Mouse (Mus musculus): ENCODE measurements at regions not wholly inside any gene's neighbourhood (a gene's known extent, or its start where the extent isn't known, plus 50 kb on each side); places are given as distances from the start of the nearest gene placed in this dataset.

GRCm38 (mm10) chr13:48094275-48095035 is 166.6 kb upstream of the Id4 start:
- no peak for DNase-seq (ENCODE audit: low read depth)

- no peak for DNase-seq (ENCODE audit: low read depth)
Measured at GRCm38 (mm10) chr13:48102156-48102555, 158.9 kb upstream of the Id4 start.

- no peak for DNase-seq (ENCODE audit: low read depth)
Measured at GRCm38 (mm10) chr13:48102576-48102975, 158.5 kb upstream of the Id4 start.

GRCm38 (mm10) chr13:48104766-48105165 is 156.3 kb upstream of the Id4 start:
- no peak for DNase-seq (ENCODE audit: low read depth)

GRCm38 (mm10) chr13:48106946-48107345 is 154.1 kb upstream of the Id4 start:
- DNase-seq (ENCODE audit: low read depth) = no peak

- DNase-seq (ENCODE audit: low read depth) = no peak
Measured at GRCm38 (mm10) chr13:48115890-48116289, 145.1 kb upstream of the Id4 start.

GRCm38 (mm10) chr13:48126582-48126981 is 134.4 kb upstream of the Id4 start:
- no peak for DNase-seq (ENCODE audit: low read depth)

GRCm38 (mm10) chr13:48130724-48131123 is 130.3 kb upstream of the Id4 start:
- DNase-seq (ENCODE audit: low read depth) = no peak

- DNase-seq (ENCODE audit: low read depth) = no peak
Measured at GRCm38 (mm10) chr13:48131681-48132080, 129.3 kb upstream of the Id4 start.

- DNase-seq (ENCODE audit: low read depth) = no peak
Measured at GRCm38 (mm10) chr13:48145976-48146375, 115.1 kb upstream of the Id4 start.

GRCm38 (mm10) chr13:48147061-48147460 is 114.0 kb upstream of the Id4 start:
- no peak for DNase-seq (ENCODE audit: low read depth)

- no peak for DNase-seq (ENCODE audit: low read depth)
Measured at GRCm38 (mm10) chr13:48153248-48153647, 107.8 kb upstream of the Id4 start.

- DNase-seq (ENCODE audit: low read depth) = no peak
Measured at GRCm38 (mm10) chr13:48153684-48154413, 107.2 kb upstream of the Id4 start.

GRCm38 (mm10) chr13:48154414-48155105 is 106.5 kb upstream of the Id4 start:
- no peak for DNase-seq (ENCODE audit: low read depth)

- no peak for DNase-seq (ENCODE audit: low read depth)
Measured at GRCm38 (mm10) chr13:48159020-48159910, 101.8 kb upstream of the Id4 start.

- no peak for DNase-seq (ENCODE audit: low read depth)
Measured at GRCm38 (mm10) chr13:48160161-48160560, 100.9 kb upstream of the Id4 start.

GRCm38 (mm10) chr13:48161339-48161738 is 99.7 kb upstream of the Id4 start:
- no peak for DNase-seq (ENCODE audit: low read depth)

GRCm38 (mm10) chr13:48164586-48164985 is 96.4 kb upstream of the Id4 start:
- no peak for DNase-seq (ENCODE audit: low read depth)

GRCm38 (mm10) chr13:48165838-48166237 is 95.2 kb upstream of the Id4 start:
- DNase-seq (ENCODE audit: low read depth) = no peak

- DNase-seq (ENCODE audit: low read depth) = no peak
Measured at GRCm38 (mm10) chr13:48167976-48168375, 93.1 kb upstream of the Id4 start.

- no peak for DNase-seq (ENCODE audit: low read depth)
Measured at GRCm38 (mm10) chr13:48171309-48171953, 89.6 kb upstream of the Id4 start.
